Mouse (Mus musculus): ENCODE measurements at regions not wholly inside any gene's neighbourhood (a gene's known extent, or its start where the extent isn't known, plus 50 kb on each side); places are given as distances from the start of the nearest gene placed in this dataset.

DNA sequence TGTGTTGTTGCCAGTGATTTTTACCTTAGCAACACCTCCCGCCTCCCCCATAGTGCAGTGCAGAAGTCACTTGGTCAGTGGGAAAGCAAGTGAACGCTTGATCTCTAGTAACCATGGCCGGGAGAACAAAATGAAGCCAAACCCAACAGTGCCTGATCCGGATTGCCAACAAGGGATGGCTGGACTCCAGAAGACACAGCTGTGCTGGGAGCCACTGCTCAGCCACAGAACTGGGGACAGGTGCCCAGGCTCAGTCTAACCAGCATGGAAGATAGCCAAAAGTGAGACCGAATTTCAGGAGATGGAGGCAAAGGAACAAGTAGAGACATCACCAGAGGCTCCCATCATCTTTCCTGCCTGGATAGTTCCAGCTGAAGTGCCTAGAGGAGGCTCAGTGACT lies 473.0 kb downstream of the Fam19a5 start:
- TF ChIP-seq POLR2A (IDR thresholded peaks at IDR 0.05; ENCODE audit: borderline replicate concordance, extremely low read depth, low read depth, low read length) = no peak
- TF ChIP-seq CTCF (IDR thresholded peaks at IDR 0.05; ENCODE audit: insufficient read depth, low read length) = no peak
